Comparison of ENCODE assay signal across 11 mouse cellular contexts in genomic region chrX:93088976-93089375, GRCm38 (mm10).
"Had no signal": no experiment of that assay in that cellular context is flagged by ENCODE, and none has a peak within 500 bp of the region (broad histone marks: within the 10 kb centered on the region; RNA-seq: fewer than 3 reads in every experiment).

No protein-coding gene starts in this region.

- H3K27me3 ChIP-seq: limb, embryonic 15.5 days; midbrain, embryonic 13.5 days had no signal

- DNase-seq: kidney, adult 8-10 months; layer of hippocampus, adult 9-11 months; layer of hippocampus, postnatal 36 days; lung, adult 2 months; lung, postnatal 36 days; right cerebral cortex, adult 18-20 months; right cerebral cortex, postnatal 25 days; thymus, postnatal 36 days had no signal

- ATAC-seq: lung, postnatal 0 days; midbrain, embryonic 13.5 days had no signal

- H3K36me3 ChIP-seq: limb, embryonic 15.5 days; midbrain, embryonic 13.5 days had no signal

- H3K9me3 ChIP-seq: limb, embryonic 15.5 days; midbrain, embryonic 13.5 days had no signal

- H3K27ac ChIP-seq: limb, embryonic 15.5 days; midbrain, embryonic 13.5 days had no signal

- H3K4me1 ChIP-seq: limb, embryonic 15.5 days; midbrain, embryonic 13.5 days had no signal

- H3K4me3 ChIP-seq: limb, embryonic 15.5 days; midbrain, embryonic 13.5 days had no signal

- H3K4me2 ChIP-seq: limb, embryonic 15.5 days; midbrain, embryonic 13.5 days had no signal

- H3K9ac ChIP-seq: limb, embryonic 15.5 days; midbrain, embryonic 13.5 days had no signal
